Mouse (Mus musculus) bone marrow macrophage, adult 2 months (primary cell): ENCODE results near the gene Ppp1r15a.

ENCODE experiments used
- CTCF ChIP-seq: IDR thresholded peaks from 2 replicates; pipeline ENCODE4 v1.5.1; 2012; ENCODE audit warnings: low read depth, mild to moderate bottlenecking, low read length, moderate library complexity
- POLR2A ChIP-seq: IDR thresholded peaks from 2 replicates; pipeline ENCODE4 v1.6.1; 2012; ENCODE audit warnings: mild to moderate bottlenecking, low read depth, low read length, borderline replicate concordance

GRCm38 (mm10) chr7:45498427-45498826 lies 27.6 kb downstream of the Ppp1r15a start:
- TF ChIP-seq CTCF (no peak), POLR2A (no peak)
